Comparison of ENCODE assay signal across 28 mouse cellular contexts in genomic region chr11:108360983-108361382, GRCm38 (mm10). TPM values are rescaled to one million over a fixed set of nuclear protein-coding genes. Genes with fewer than 3 reads are reported as not detected.
DNase-seq lines count a peak whose midpoint lies in the region; ATAC-seq lines count a peak whose summit lies in the region.
"Had no signal": no experiment of that assay in that cellular context is flagged by ENCODE, and none has a peak within 500 bp of the region (broad histone marks: within the 10 kb centered on the region; RNA-seq: fewer than 3 reads in every experiment).

No protein-coding gene starts in this region.

- no peak overlapping the region for H3K4me3 ChIP-seq in liver, embryonic 12.5 days
- H3K4me3 ChIP-seq: embryonic facial prominence, embryonic 13.5 days; embryonic facial prominence, embryonic 15.5 days; erythroblast, embryonic 14.5 days; forebrain, embryonic 10.5 days; forebrain, embryonic 12.5 days had no signal

- intact Hi-C loops in heart, postnatal 10 days (cut with DNase I) = no loop called here

- peaks cover 21% of the 10 kb centered on the region for H3K4me1 ChIP-seq in liver, embryonic 12.5 days
- H3K4me1 ChIP-seq: forebrain, embryonic 12.5 days had no signal

- peak overlapping the region; percentile 15; the same call in 1 of the 2 replicates for H3K4me2 ChIP-seq in liver, embryonic 12.5 days
- H3K4me2 ChIP-seq: embryonic facial prominence, embryonic 13.5 days; embryonic facial prominence, embryonic 15.5 days; forebrain, embryonic 12.5 days had no signal

- no peaks in the 10 kb centered on the region for H3K36me3 ChIP-seq in liver, embryonic 12.5 days
- H3K36me3 ChIP-seq: embryonic facial prominence, embryonic 13.5 days; embryonic facial prominence, embryonic 15.5 days; forebrain, embryonic 10.5 days; forebrain, embryonic 12.5 days; G1E had no signal

- peaks cover 30% of the 10 kb centered on the region; the same call in 1 of the 2 replicates for H3K27me3 ChIP-seq in liver, embryonic 12.5 days (replicated peaks)
- H3K27me3 ChIP-seq: CH12.LX; embryonic facial prominence, embryonic 13.5 days; embryonic facial prominence, embryonic 15.5 days; forebrain, embryonic 12.5 days had no signal

- no peak overlapping the region for H3K9ac ChIP-seq in liver, embryonic 12.5 days
- H3K9ac ChIP-seq: embryonic facial prominence, embryonic 13.5 days; embryonic facial prominence, embryonic 15.5 days; forebrain, embryonic 12.5 days had no signal

- WGBS in liver, embryonic 12.5 days (ENCODE audit: insufficient replicate concordance) = 27% methylated on average over 4 of the region's 4 CpGs

- H3K9me3 ChIP-seq in liver, embryonic 12.5 days (replicated peaks) = no peaks in the 10 kb centered on the region
- H3K9me3 ChIP-seq: embryonic facial prominence, embryonic 13.5 days; embryonic facial prominence, embryonic 15.5 days; forebrain, embryonic 10.5 days; forebrain, embryonic 12.5 days had no signal

- ATAC-seq in liver, embryonic 12.5 days = peak; percentile 72
- ATAC-seq in megakaryocyte-erythroid progenitor cell, adult 5-6 weeks (replicated peaks; ENCODE audit: low FRiP score, low TSS enrichment, poor library complexity, severe bottlenecking) = 0 out of 2 replicates have a peak, but pooled peaks have one; percentile 28
- ATAC-seq: CD4-positive, CD25-positive, alpha-beta regulatory T cell, adult 4 months; forebrain, embryonic 14.5 days; forebrain, embryonic 16.5 days had no signal

- peak; percentile 78 for DNase-seq in heart, adult 11 months
- no peak for DNase-seq in heart, postnatal 10 days
- DNase-seq in liver = no peak
- no peak for DNase-seq in MN1 (ENCODE audit: low spot score)
- DNase-seq: adrenal gland, adult 2 months; adrenal gland, postnatal 10 days; adrenal gland, postnatal 25 days; B cell, adult 2 months; cerebellum, adult 11 months; cerebellum, adult 18-20 months; cerebellum, adult 8-10 months; cerebellum, adult 9-11 months; cerebellum, postnatal 14 days; cerebellum, postnatal 36 days; embryo, embryonic 11 days had no signal

- no peak overlapping the region for H3K27ac ChIP-seq in liver, embryonic 12.5 days
- H3K27ac ChIP-seq: embryonic facial prominence, embryonic 13.5 days; embryonic facial prominence, embryonic 15.5 days; forebrain, embryonic 10.5 days; forebrain, embryonic 12.5 days had no signal

RNA-seq across cellular contexts. Expression of gene Prkca, which starts 17.3 kb away (rescaled TPM):
- total RNA-seq in heart, postnatal 10 days (2021) = 10 to 100 TPM; 44.8 to 52.4 TPM
- 6.4 and 7.5 TPM in 2 replicates for polyA plus RNA-seq in liver, embryonic 12.5 days (2016; fragmentation: Nextera tagmentation; extraction: Ambion mirVana)
- 9.6 and 11.4 TPM in 2 replicates for total RNA-seq in megakaryocyte-erythroid progenitor cell, adult 5-6 weeks (2014; fragmentation: Nextera tagmentation)
- 4.9 and 8.2 TPM in 2 replicates for total RNA-seq in megakaryocyte-erythroid progenitor cell, adult 5-6 weeks (2017)
- polyA plus RNA-seq: G1E had no signal

RNA-seq across cellular contexts. Expression of gene Apoh, which starts 17.8 kb away (rescaled TPM):
- total RNA-seq in heart, postnatal 10 days (2021) = under 1 TPM in 1 of 2 experiments, not detected in 1; 0.22 TPM
- polyA plus RNA-seq in liver, embryonic 12.5 days (2016; fragmentation: Nextera tagmentation; extraction: Ambion mirVana) = 36.3 and 36.7 TPM in 2 replicates
- total RNA-seq in megakaryocyte-erythroid progenitor cell, adult 5-6 weeks (2014; fragmentation: Nextera tagmentation) = not detected in 2 replicates
- total RNA-seq in megakaryocyte-erythroid progenitor cell, adult 5-6 weeks (2017) = not detected in 2 replicates
- total RNA-seq: adrenal gland, postnatal 25 days; common myeloid progenitor, adult 5-6 weeks; G1E had no signal
- polyA plus RNA-seq: CD4-positive, CD25-positive, alpha-beta regulatory T cell, adult 4 months; embryonic facial prominence, embryonic 15.5 days; erythroblast, embryonic 14.5 days; forebrain, embryonic 10.5 days; forebrain, embryonic 12.5 days; forebrain, embryonic 14.5 days; G1E had no signal
